Mouse (Mus musculus) right cerebral cortex, adult 2 months (tissue): Measurements from ENCODE around the gene Mttp.

ENCODE experiments used
- DNase-seq, 2 experiments: peaks; one replicate each; pipeline ENCODE4 v3.0.0; 2021 to 2022; ENCODE audit warnings: low spot score in 2 of 2

Gene Mttp

GRCm38 (mm10) chr3:138051431-138051830 lies 93.3 kb downstream of the Mttp start:
- DNase-seq = no peak

DNA sequence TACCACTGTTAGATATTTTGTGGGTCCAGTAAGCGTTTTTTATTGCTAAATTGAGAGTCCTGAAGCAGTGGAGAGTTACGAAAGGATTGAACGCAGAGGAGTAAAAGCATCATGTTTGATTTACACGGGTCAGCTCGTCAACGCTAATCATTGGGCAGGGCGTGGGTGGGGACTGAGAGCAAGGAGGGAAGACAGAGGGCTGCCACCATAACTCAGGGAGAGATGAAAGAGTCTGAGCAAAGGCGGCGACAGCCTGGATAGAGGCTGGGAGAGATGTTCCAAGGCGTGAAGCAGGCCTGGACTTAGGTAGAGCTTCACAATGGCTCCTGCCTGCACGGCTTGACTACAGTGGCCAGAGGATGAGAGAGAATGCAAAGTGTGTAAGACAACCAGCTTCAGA lies 94.0 kb downstream of the Mttp start:
- DNase-seq = no peak

DNA sequence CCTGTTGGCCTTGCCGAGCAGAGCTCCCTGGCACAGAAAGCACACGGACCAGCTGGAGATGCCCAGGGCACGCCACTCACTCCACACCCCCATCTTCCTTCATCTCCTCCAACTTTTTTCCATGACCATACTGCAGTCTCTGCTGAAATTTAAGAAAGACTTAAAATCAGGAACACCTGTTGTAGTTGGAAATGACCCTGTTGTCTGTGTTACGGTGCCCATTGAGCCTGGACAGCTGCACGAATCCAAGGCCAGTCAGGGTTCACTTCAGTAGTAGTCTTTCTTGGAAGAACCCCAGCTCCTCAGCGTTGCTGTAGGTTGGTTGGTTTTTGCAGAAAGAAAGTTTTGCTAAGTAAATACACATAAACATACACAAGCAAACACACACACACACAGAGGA lies 95.2 kb downstream of the Mttp start:
- no peak for DNase-seq

GRCm38 (mm10) chr3:138043316-138043715 lies 101.5 kb downstream of the Mttp start:
- DNase-seq = no peak

DNA sequence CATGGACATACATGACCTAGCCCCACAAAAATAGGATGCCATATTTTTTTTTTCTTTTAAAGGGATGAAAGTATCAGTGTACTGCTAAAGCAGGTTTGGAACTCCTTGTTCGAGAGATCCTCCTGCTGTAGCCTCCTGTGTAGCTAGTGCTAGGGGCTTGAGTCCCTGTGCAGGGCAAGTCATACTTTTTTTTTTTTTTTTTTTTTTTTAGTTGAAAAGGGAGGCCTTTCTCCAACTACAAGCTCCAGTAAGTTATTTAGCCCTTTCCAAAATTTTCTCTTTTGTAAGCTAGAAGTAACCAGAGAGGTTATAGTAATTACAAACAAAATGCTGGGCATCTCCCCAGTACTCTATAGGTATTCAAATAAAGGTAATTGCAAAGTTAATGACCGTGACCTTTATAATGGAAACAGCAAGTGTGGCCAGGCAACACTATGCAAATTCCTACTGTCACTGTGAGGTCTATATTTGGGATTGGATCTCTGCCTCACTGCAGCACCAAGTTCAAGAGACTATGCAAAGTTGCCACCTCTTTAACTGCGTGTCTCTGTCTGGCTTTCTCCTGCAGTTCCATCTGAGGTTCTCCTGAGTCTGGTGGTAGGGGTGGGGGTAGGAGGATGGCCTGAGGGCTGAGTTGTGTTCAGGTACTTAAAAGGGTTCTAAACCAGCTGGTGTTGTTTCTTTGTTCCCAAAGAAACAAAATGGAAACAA lies 103.0 kb downstream of the Mttp start:
- no peak for DNase-seq

DNA sequence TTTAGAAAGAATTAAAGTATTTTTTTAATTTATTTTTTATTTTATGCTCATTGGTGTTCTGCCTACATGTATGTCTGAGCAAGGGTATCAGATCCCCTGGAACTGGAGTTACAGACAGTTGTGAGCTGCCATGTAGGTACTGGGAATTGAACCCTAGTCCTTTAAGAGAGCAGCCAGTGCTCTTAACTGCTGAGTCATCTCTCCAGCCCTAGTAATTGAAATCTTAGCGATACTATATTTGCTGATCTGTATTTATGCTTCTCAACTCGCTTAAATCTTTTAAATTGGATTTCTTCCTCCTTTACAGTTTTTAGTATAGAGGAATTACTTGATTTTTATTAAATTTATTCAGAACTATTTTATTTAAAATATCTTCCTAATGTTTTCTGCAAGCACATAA lies 103.8 kb downstream of the Mttp start:
- no peak for DNase-seq
